Mouse (Mus musculus) heart, embryonic 16.5 days (tissue): ENCODE measurements at regions not wholly inside any gene's neighbourhood (a gene's known extent, or its start where the extent isn't known, plus 50 kb on each side); places are given as distances from the start of the nearest gene placed in this dataset.

Source experiments
- ATAC-seq: fragments of 200-750 bp; cut with Nextera tagmentation; replicated peaks from 2 replicates; pipeline ENCODE4 v1.8.0; 2017; ENCODE audit warnings: moderate number of reproducible peaks; ENCODE audit not compliant: insufficient read depth, low FRiP score; ENCODE audit errors: extremely low read depth
- H3K27ac ChIP-seq: fragments of 300-500 bp; sonication (generic); 2 replicates; pipeline ENCODE4 v1.5.1; 2014; ENCODE audit warnings: mild to moderate bottlenecking, low read length, control low read depth, moderate library complexity
- H3K27me3 ChIP-seq: fragments of 300-500 bp; sonication (generic); 2 replicates; pipeline ENCODE4 v1.6.1; 2014; ENCODE audit warnings: low read length, mixed read lengths; ENCODE audit not compliant: control insufficient read depth, insufficient read depth
- H3K36me3 ChIP-seq: fragments of 300-500 bp; sonication (generic); 2 replicates; pipeline ENCODE4 v1.6.1; 2014; ENCODE audit not compliant: control insufficient read depth, insufficient read depth
- H3K4me1 ChIP-seq: fragments of 300-500 bp; sonication (generic); 2 replicates; pipeline ENCODE4 v1.6.1; 2014; ENCODE audit warnings: low read length, mixed read lengths; ENCODE audit not compliant: control insufficient read depth, insufficient read depth
- H3K4me2 ChIP-seq: fragments of 300-500 bp; sonication (generic); 2 replicates; pipeline ENCODE4 v1.6.1; 2014; ENCODE audit warnings: low read depth, mild to moderate bottlenecking, control low read depth, low read length
- H3K4me3 ChIP-seq: fragments of 300-500 bp; sonication (generic); 2 replicates; pipeline ENCODE4 v1.5.1; 2014; ENCODE audit warnings: mild to moderate bottlenecking, control low read depth, low read length
- H3K9ac ChIP-seq: fragments of 300-500 bp; sonication (generic); 2 replicates; pipeline ENCODE4 v1.6.1; 2014; ENCODE audit warnings: low read length, control low read depth
- H3K9me3 ChIP-seq: fragments of 300-500 bp; sonication (generic); replicated peaks from 2 replicates; pipeline ENCODE4 v1.6.1; 2016; ENCODE audit warnings: low read length; ENCODE audit not compliant: control insufficient read depth
- WGBS: fragments of 180-500 bp; shearing (Covaris S2); extraction: QIAGEN DNeasy Blood & Tissue Kit; methylation state at CpG from one replicate; pipeline ENCODE4 v1.1.7; 2014; 5-methylcytosine and 5-hydroxymethylcytosine counted together

DNA sequence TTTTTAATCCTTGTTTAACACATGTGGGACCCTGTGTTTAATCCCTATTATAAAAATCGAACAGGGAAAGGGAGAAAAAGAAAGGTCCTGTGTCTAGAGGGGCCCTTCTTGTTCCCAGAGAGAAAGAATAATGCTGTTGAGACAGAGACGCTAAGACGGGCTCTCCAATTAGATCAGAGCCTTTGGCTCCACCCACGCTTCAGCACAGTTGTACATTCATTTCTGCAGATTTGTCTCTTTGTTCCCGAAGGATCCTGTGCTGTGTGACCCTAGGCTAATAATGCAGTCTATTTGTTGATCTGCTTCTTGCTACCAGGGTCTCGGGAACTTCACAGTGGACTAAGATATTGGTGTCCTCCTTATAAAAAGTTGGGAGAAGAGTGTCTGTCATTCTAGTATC, 92.0 kb downstream of the Cdc5l start:
- Histone ChIP-seq H3K27ac (no peak overlapping the region), H3K27me3 (no peaks in the 10 kb centered on the region), H3K9me3 (peaks cover 10% of the 10 kb centered on the region), H3K36me3 (no peaks in the 10 kb centered on the region), H3K9ac (no peak overlapping the region), H3K4me1 (no peaks in the 10 kb centered on the region), H3K4me2 (no peak overlapping the region), H3K4me3 (no peak overlapping the region)
- WGBS: 75% methylated on average over 6 of the region's 6 CpGs
- ATAC-seq: no peak

GRCm38 (mm10) chr17:45340851-45341250, 92.7 kb downstream of the Cdc5l start:
- H3K36me3 ChIP-seq: no peaks in the 10 kb centered on the region
- no peak overlapping the region for H3K9ac ChIP-seq
- no peak overlapping the region for H3K27ac ChIP-seq
- 78% methylated on average over 4 of the region's 4 CpGs for WGBS
- no peak overlapping the region for H3K4me2 ChIP-seq
- no peaks in the 10 kb centered on the region for H3K4me1 ChIP-seq
- H3K27me3 ChIP-seq: no peaks in the 10 kb centered on the region
- no peak overlapping the region for H3K4me3 ChIP-seq
- ATAC-seq: no peak
- peaks cover 10% of the 10 kb centered on the region for H3K9me3 ChIP-seq

DNA sequence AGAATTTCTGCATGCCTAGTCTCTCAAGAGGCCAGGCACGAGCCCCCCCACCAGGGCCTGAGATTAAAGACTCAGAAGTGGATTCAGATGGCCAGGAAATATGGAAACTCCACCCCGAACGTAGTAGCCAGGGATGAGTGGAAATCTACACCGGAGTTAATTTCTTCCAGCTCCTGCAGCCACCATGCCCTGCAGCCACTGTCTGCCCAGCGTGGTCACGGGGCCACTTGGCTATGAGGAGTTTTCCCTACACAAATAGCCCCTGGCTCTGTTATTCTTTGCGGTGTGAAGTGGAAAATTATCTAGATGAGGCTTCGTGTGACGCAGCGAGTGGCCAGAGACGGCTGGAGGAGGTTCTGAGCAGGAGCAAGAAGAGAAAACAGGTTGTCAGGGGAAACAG, 94.3 kb downstream of the Cdc5l start:
- Histone ChIP-seq H3K9me3 (peaks cover 7% of the 10 kb centered on the region), H3K4me1 (no peaks in the 10 kb centered on the region), H3K9ac (no peak overlapping the region), H3K27ac (no peak overlapping the region), H3K36me3 (no peaks in the 10 kb centered on the region), H3K4me3 (no peak overlapping the region), H3K27me3 (no peaks in the 10 kb centered on the region), H3K4me2 (no peak overlapping the region)
- ATAC-seq: no peak
- WGBS: 49% methylated on average over 11 of the region's 11 CpGs

- Histone ChIP-seq H3K9me3 (no peaks in the 10 kb centered on the region), H3K4me3 (no peak overlapping the region), H3K27ac (no peak overlapping the region), H3K4me1 (no peaks in the 10 kb centered on the region), H3K36me3 (no peaks in the 10 kb centered on the region), H3K4me2 (no peak overlapping the region), H3K27me3 (no peaks in the 10 kb centered on the region), H3K9ac (no peak overlapping the region)
- 72% methylated on average over 4 of the region's 4 CpGs for WGBS
- no peak for ATAC-seq
Observed at GRCm38 (mm10) chr17:45338086-45338485, 95.5 kb downstream of the Cdc5l start.

DNA sequence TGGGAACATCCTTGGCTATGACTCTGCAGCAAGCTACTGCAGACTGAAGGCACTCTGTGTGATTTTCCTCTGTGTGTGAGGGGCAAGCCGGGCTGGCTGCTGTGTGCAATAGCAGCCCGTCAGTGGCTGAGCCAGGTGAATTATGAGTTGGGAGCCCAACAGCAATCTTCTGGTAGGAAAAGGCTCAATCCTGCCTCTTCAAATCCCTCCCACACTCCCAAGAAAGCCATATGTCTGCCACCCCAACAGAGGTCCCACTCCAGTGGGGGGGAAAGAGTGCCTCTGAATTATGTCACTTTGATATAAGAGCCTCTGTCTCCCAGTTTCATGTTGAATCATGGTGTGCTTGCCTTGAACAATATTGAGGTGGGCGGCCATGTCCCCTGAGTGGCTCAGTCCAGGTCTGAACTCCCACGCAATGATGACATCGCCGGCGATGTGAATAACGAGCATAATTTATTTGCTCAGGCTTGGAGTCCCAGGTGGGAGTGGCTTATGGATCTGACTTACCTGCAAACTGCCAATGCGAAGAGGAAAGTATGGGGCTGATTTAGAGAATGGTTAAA, 97.9 kb downstream of the Cdc5l start:
- Histone ChIP-seq H3K27me3 (no peaks in the 10 kb centered on the region), H3K27ac (no peak overlapping the region), H3K4me3 (no peak overlapping the region), H3K4me2 (no peak overlapping the region), H3K4me1 (no peaks in the 10 kb centered on the region), H3K9ac (no peak overlapping the region), H3K9me3 (no peaks in the 10 kb centered on the region), H3K36me3 (no peaks in the 10 kb centered on the region)
- WGBS: 85% methylated on average over 9 of the region's 9 CpGs
- ATAC-seq: no peak

DNA sequence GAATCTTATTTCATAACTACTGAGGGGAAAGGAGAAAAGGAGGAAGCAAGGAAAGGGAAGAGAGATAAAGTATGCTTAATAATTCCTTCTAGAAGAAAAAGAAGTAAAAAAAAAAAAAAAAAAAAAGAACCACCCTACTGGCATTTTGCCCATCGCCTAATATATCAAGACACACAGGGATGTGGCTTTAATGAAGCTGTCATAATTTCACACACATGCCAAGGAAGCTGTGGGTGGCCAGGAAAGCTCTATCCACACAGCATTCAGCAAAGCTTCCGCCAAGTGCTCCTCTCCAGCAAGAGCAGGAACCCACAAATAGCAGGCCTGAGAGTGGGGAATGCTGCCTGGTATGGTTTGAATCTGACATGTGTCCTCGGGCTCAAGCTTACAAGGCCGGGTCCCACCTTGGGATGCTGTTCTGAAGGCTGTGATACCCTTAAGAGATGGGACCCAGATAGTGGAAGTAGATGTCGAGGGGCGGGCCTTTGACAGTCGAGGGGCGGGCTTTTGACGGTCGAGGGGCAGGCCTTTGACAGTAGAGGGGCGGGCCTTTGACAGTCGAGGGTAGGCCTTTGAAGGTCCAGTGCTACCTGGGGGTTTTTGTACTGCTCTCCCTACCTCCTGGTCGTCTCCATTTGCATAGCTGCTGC, 98.7 kb downstream of the Cdc5l start:
- H3K4me1 ChIP-seq: no peaks in the 10 kb centered on the region
- H3K9ac ChIP-seq: no peak overlapping the region
- H3K36me3 ChIP-seq: no peaks in the 10 kb centered on the region
- H3K9me3 ChIP-seq: no peaks in the 10 kb centered on the region
- ATAC-seq: no peak
- H3K27me3 ChIP-seq: no peaks in the 10 kb centered on the region
- no peak overlapping the region for H3K4me3 ChIP-seq
- H3K27ac ChIP-seq: no peak overlapping the region
- 53% methylated on average over 13 of the region's 13 CpGs for WGBS
- no peak overlapping the region for H3K4me2 ChIP-seq

GRCm38 (mm10) chr17:45332321-45332720, 101.2 kb downstream of the Cdc5l start:
- no peak for ATAC-seq
- no peaks in the 10 kb centered on the region for H3K4me1 ChIP-seq
- no peak overlapping the region for H3K27ac ChIP-seq
- H3K27me3 ChIP-seq: no peaks in the 10 kb centered on the region
- no peaks in the 10 kb centered on the region for H3K36me3 ChIP-seq
- H3K4me3 ChIP-seq: no peak overlapping the region
- no peak overlapping the region for H3K4me2 ChIP-seq
- no peaks in the 10 kb centered on the region for H3K9me3 ChIP-seq
- 69% methylated on average over 12 of the region's 12 CpGs for WGBS
- H3K9ac ChIP-seq: no peak overlapping the region

GRCm38 (mm10) chr17:45329241-45329640, 104.3 kb downstream of the Cdc5l start:
- Histone ChIP-seq H3K27ac (no peak overlapping the region), H3K36me3 (no peaks in the 10 kb centered on the region), H3K9me3 (no peaks in the 10 kb centered on the region), H3K4me2 (no peak overlapping the region), H3K27me3 (no peaks in the 10 kb centered on the region), H3K4me1 (no peaks in the 10 kb centered on the region), H3K9ac (no peak overlapping the region), H3K4me3 (no peak overlapping the region)
- 75% methylated on average over 9 of the region's 9 CpGs for WGBS
- ATAC-seq: no peak

DNA sequence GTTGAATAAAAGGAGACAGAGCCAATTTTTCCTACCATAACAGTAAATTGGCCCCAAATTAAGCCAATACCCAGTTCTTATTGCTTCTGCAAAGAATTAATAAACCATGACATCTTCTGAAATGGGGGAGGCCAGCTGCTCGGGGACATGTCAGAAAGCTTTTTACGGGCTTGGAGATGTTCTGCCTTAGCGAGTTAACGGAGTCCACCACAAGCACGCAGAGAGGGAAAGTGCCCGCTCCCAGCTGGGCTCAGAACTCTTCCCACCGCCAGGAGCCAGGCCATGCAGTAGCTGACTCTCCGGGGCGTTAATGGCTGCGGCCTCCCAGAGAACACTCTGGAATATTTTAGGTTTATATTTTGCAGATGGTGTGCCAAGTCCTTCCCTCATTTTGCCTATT, 106.8 kb downstream of the Cdc5l start:
- ATAC-seq: no peak
- Histone ChIP-seq H3K36me3 (no peaks in the 10 kb centered on the region), H3K4me2 (no peak overlapping the region), H3K9me3 (no peaks in the 10 kb centered on the region), H3K4me3 (no peak overlapping the region), H3K4me1 (no peaks in the 10 kb centered on the region), H3K9ac (no peak overlapping the region), H3K27ac (no peak overlapping the region), H3K27me3 (no peaks in the 10 kb centered on the region)
- 78% methylated on average over 10 of the region's 10 CpGs for WGBS
